Mouse (Mus musculus): ENCODE measurements around the gene Gm20696.

Gm20696 gene

DNA sequence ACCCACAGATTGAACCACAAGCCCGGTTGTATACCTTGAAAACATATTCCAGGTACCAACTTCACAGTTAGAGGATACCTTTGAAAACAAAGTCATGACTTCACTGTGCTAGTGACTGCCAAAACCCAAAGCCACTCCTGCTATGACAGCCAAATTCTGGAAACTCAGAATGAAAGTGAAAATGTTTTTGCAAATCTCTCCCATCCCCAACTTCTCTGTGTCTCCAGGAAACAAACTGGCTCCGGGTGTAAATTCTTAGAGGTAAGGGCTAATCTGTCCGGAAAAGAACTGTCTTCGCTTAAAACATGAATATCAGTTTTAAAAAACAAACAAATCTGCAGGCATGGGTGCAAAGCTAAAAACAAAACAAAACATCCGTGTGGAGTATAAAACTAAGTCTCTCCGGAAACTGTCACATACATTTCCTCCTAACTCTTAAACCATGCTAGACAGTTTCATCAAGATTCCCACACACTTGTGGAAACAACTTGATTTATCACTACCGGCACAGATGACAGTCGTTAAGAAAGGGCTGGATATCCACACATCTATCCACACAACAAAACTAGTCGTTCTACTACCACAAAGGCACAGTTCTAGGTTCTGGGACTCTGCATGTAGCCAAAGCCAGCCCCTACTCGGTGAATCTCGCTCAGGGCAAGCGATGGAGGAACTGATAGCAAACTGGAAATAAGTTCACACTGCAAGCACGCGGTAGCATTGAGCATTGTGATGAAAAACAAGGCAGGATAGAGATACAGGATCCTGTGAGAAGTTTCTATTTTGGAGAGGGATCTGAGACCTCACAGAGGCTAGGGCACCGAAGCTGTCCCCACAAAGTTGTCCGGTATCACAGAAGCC lies 910 bp downstream of the Gm20696 start:
- no peak for DNase-seq (ENCODE audit: low spot score in 2 of 2)

DNA sequence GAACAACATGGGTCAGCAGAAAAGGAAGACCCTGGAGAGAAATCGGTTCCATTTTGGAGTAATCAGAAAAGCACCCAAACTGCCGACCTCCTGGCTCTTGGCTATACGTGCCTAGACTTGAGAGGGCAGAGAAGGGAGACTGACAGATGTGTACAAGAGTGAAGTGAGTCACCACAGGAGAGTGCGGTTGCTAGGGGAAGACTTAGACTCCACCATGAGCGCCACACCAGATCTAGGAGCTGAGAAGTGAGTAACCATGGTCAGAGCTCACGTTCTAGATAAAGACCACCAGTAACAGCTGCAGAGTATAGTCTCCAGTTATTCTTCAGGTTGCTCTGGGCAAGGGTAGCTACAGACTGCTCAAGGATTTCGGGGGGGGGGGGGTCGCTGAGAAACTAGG lies 3.4 kb downstream of the Gm20696 start:
- no peak for DNase-seq (ENCODE audit: low spot score in 2 of 2)

DNA sequence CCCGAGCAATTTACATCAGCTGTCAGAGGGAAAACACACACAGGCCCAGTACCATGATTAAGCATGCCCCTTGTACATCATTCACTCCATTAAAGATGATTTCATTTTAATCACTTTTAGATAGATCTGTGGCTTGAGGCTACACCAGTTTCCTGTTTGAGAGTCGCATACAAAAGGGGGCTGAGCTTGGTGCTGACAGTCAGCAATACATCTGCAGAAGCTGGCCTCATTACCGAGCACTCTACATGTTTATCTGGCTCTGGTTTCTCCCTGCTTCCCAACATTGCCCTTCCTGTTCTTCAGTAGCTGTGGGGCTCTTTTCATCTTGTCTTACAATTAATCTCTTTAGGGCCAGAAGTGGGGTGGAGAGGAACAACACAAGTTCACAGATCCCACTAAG lies 6.2 kb downstream of the Gm20696 start:
- no peak for DNase-seq (ENCODE audit: low spot score in 2 of 2)

DNA sequence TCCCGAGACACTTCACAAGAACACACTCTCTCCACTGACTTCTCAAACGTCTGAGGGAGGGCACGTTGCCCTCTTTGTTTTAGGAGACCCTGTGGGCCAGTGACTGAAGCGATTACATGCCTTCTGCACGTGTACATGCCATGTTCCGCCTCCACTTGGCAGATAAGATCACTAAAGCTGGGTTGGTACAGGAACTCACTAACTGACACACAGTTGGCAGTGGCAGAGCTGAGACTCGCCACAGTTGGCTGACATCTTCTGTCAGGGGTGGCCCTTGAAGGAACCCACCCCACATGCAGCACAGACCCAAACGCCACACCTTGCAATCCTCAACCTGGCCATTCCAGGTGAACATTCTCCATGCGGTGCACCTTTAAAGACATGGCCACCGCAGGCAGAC lies 8.0 kb downstream of the Gm20696 start:
- no peak for DNase-seq (ENCODE audit: low spot score in 2 of 2)

DNA sequence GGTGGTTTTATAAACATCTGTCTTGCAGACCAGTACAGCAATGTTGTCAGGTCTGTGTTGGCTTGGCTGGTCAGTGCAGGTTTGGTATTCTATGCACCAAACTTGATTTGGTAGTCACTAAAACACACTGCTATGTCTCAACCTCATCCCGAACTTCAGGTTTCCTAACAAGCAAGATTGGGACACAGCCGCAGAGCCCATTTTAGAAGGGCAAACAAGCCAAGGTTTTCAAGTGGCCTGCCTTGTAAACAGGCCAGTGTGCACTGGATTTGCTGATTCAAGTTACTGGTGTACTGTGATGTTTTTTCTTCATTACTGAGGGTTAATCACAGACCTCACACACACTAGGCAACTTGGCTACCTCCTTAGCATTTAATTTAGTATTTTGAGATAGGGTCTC lies 10.5 kb downstream of the Gm20696 start:
- no peak for DNase-seq (ENCODE audit: low spot score in 2 of 2)

DNA sequence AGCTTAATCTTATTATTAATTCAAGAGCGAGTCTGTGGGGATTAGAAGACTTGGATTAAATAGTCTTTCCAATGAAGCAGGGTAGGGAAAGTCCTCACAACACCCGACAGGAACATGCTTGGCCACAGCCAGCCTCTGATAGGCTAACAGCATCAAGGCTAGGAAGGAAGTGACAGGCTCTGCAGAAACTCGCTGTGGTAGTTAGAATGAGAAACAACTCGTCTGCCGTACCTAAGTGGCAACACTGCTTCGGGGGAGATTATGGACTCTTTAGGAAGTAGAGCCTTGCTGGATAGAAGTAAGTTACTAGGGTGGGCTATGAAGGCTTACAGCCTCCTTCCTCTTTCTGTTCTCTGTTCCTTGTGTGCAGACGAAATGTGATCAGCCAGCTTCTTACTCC lies 11.1 kb downstream of the Gm20696 start:
- DNase-seq (ENCODE audit: low spot score in 2 of 2) = no peak

DNA sequence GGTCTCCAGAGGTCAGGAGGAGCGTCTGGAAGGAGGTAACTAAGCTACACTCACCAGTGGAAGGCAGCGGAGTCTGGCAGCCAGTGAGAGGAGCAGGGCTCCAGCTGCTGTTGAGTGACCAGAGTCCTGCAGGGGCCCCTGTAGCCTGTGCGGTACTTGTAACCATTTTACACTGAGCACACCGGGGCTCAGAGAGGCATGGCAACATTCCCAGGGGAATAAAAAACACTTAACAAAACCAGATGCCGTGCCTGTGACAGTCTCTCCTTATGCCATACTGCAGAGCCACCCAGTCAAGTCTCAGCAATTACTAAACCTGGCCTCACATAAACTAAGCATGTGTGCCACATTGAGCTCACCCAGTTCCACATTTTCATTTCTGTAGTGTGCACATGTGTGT lies 12.3 kb downstream of the Gm20696 start:
- DNase-seq (ENCODE audit: low spot score in 2 of 2) = no peak

DNA sequence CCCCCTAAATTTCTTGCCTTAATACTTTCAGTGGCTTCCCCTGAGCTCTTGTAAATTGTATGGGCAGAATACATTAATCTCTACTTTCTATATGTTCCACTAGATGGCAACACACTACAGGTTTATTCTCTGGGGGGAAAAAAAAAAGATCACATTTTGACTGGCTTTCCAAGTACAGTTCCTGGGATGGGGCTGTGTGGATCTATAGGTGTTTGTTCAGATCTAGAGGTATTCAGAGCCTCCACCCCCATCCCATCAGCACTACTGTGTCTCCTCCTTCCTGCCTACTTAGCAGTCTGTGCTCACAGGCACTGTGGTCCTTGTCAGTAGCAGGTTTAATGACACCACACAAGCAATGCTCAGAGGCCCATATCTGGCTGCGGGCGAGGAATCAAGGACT lies 14.3 kb downstream of the Gm20696 start:
- no peak for DNase-seq (ENCODE audit: low spot score in 2 of 2)

DNA sequence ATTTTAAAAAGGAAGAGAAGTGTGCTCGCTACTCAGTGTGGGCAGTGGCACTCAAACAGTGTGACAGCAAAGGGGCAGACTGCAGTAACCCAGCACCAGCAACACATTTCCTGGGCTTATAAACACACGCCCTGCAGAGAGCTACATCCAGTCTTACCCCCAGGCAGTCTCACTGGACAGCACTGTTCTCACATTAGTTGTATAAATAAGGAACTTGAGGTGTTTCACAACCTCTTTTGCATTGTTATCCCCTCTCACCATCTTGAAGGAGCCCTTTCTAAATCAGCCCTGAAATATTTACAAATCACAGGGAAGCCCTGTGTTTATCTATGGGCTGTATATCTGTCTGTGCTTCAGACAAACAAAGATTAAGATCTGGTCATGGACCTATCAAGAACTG lies 17.3 kb downstream of the Gm20696 start:
- no peak for DNase-seq (ENCODE audit: low spot score in 2 of 2)

DNA sequence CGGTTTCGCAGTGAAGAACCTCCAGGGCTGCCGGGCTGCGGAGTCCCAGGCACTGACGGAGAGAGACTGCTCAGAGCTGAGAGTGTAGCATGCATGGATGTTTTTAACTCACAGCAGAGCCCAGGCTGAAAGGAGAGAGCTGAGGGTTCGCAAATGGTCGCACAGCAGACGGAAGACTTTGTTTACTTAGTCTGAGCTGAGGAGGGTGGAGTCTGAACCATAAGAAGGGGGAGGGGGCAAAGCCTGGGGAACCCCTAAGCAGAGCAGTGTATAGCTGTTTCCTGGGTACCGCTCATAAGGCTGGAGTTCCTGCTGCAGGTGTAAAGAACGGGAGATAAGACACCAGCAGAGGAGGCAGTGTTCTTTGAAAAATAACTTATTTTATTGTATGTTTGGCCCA lies 20.3 kb downstream of the Gm20696 start:
- no peak for DNase-seq (ENCODE audit: low spot score in 2 of 2)

DNA sequence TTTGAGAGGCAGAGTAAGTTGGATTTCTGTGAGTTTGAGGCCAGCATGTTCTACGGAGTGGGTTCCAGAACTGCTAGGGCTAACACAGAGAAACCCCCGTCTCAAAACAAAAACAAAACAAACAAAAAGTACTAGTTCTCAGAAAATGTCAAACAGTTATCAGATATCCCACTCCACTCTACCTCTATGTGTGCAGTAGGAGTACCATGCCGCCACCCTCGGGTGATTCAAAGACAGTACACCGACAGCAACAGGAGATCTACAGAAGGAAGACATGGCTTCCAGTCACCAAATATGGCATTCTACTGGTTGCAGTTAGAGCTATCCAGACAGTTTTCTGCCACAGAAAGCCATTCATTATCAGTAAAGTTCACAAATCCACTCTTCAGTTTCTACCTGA lies 21.7 kb downstream of the Gm20696 start:
- no peak for DNase-seq (ENCODE audit: low spot score in 2 of 2)

DNA sequence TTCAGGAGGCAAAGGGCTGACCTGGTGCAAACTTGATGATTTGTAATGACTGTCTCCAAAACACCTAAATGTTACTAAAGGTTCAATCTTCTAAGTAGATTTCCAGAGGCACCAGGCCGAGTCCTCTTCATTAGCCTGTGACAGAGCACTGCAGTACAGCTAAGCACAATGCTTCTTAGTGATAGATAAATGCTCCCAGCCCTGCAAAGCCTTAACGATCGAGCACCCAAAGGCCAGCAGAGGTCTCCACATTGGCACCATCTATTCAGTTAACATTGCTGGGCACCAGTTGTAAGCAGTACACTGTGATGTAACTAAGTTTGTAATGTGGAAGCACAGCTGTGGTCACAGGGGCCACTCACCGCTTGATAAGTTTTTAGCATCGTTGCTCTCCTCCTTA lies 22.2 kb downstream of the Gm20696 start:
- no peak for DNase-seq (ENCODE audit: low spot score in 2 of 2)

DNA sequence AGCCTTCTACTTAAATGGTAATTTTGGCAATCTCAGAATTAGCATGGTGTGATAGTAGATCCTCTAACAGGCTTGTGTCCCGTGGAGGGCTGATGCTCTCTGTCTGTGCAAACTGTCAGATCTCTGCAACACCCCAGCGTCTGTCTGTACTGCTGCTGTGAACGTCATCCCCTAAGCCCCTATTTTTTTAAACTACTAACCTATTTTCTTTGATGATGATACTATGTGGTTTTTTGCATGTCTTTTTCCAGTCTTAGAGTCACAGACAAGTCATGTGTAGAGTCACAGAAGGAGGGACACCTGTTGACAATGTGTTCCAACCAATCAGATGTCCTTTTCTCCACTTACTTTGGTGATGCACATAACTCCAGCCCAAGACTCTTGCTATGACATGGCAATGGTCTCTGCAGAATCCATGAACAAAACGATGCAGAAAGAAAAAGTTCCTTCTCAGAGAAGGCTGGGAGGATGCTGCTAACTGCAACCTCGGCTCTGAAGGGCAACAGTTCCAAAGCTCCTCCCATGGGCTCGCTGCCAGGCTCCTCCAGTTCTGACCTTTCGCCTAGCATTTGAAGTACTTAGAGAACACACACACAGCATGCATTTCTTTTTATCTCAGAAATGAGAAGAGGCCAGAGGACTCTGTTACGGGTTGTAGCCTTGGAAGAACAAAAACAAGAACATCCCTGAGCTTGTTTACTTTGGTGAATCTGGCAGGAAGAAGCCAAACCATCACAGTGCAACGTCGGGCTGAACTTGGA lies 23.0 kb downstream of the Gm20696 start:
- DNase-seq (ENCODE audit: low spot score in 2 of 2) = no peak

DNA sequence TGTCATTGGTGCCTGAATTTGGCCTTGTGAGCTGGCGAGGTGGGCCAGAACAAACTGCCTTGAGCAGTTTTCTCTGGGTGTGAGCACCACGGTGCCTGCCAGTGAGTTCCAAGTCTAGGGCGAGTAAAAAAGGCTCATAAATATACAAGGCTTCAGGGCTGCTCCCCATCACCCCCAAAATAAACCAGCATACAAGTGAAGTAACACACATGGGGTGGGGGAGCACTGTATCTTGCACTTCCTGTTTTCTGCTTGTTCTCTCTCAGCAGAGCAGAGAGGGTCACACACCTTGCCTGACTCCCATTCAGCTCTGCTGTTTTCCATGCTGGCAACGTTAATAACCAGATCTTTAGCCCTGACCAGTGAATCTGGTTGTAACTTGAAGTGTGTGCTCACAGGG lies 29.1 kb downstream of the Gm20696 start:
- no peak for DNase-seq (ENCODE audit: low spot score in 2 of 2)

DNA sequence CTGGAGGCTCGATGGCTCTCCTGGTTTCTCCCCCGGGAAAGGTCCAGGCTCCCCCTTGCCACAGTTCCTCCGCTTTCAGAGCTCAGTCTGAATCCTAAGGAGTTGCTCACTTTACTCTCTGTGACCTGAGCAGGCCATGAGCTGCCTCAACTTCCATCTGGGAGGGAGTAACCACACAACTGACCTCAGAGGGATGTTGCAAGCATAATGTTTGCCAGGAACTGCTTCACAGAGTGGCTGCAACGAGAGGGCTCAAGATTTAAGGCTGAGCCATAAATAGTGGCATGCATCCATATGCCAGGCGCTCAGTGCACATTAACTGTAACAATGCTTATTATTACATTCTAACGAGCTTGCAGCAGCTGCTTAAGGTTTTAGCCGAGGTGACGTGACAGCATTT lies 29.8 kb downstream of the Gm20696 start:
- no peak for DNase-seq (ENCODE audit: low spot score in 2 of 2)

DNA sequence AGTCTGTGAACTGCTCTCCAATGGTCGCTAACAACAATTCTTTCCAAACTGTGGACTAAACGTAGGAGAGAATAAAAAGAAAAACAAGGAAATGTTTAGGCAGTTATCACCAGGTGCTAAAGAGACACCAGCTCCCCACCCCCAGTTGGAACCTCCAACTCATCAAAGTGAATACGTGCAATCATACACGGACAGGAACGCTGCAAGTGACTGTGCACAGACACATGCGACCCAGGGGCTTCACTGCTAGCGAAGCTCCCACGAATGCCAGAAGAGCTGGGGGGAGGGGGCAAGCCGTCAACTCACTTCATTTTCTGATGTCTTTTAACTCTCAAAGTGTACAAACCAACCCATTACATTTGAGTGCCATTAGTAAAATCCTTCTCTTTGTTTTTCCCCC lies 30.5 kb downstream of the Gm20696 start:
- DNase-seq (ENCODE audit: low spot score in 2 of 2) = no peak

DNA sequence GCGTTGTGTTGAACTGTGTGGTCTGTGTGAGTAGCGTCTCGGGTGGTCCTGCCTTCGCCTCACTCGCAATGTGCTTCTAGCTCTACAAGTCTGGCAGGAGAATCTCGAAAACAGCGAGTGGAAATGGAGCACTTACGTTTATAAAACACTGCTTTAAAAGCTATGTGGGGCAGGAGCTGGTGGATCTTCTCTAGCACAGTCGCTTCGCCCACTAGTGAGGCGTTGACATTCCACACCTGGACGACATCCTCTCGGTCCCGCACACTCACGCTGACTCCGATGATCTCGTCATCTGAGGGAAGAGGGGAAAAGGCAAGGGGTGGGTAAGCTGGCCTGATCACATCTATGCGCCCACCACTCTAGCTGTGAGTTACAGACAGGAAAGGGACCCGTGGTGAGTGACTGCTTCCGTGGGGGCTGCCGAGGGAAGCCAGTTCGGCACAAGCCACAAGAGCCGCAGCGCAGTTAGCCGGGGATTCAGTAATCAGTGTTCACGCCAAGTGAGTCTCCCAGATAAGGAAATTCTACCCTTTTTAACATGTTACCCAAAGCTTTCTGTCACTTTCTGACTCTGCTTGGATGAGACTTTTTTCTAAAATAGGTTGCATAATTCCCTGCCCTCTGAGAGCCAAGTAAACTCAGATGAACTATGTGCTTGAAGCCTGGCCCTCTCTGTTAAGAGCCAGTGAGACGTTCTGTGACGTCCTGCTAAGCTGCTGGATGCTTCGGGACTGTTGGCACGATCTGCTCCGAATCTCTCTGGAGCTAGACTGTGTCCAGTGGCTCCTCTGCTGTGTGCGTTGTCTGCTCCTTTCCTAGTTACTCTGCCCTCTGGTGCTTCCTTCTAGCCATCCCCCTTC lies 34.2 kb downstream of the Gm20696 start:
- no peak for DNase-seq (ENCODE audit: low spot score in 2 of 2)

DNA sequence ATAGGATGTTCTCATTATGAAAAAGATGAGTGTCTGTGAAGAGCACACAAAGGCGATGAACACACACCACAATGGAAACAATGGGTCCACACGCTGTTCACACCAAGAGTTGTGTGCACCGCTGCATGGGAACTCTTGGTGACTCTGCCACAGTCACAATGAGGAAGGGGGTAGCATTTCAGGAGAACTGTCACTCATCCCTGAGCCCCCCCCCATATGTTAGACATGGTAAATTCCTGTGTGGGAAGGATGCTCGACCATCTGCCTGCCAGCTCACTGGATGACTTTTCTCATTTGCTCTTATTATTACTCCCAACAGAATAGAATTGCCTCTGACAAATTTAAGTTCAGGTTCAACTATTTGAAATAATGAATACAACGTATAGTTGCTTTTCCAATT lies 35.0 kb downstream of the Gm20696 start:
- DNase-seq (ENCODE audit: low spot score in 2 of 2) = no peak

DNA sequence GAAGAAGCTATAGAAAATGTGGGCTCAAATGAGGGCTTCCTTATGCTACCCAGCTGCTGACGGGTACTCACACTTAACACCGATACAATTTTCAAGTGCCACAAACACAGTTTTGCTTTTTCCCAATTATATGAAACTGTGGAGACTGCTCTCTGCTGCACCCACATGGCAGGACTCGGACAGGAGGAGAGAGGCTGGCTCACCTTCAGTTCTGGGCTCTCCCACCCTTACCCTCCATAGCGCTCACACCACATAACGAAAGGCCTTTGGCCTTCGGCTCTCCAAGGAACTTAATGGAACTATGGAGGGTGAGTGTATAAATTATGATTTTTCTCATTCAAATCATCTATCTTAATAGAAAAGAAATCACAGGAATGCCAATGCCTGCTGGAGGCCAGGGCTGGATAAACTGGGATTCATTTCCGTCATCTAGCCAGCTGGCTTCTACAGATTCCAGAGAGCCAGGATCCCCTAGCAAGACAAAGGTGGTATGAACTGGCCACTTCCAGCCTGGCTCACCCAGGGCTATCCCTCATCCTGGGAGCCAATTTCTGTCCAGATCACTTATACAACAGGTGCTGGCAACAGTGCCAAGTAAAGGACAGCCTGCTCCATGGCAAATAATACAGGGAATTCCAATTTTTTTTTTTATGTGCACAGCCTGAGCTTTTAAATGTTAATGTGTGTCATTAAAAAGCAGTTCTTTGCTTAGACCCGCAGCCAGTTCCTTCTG lies 36.7 kb downstream of the Gm20696 start:
- no peak for DNase-seq (ENCODE audit: low spot score in 2 of 2)

DNA sequence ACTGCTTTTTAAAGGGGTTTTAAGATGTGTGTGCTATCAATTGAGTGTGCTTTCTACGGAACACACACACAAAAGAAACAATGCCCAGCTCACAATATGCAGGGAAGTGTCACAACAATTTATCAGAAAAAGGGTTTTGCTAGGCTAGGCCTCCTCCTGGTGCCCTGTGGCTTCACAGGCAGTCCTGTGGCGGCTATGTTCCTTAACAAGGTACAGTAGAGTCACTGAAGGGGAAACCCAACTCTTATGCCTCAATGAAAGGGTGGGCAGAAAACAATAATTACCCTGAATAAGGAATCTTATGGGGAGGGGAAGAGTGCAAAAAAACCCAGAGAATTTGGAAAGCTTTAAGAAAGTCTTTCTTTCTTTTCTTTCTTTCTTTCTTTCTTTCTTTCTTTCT lies 40.2 kb downstream of the Gm20696 start:
- no peak for DNase-seq (ENCODE audit: low spot score in 2 of 2)

DNA sequence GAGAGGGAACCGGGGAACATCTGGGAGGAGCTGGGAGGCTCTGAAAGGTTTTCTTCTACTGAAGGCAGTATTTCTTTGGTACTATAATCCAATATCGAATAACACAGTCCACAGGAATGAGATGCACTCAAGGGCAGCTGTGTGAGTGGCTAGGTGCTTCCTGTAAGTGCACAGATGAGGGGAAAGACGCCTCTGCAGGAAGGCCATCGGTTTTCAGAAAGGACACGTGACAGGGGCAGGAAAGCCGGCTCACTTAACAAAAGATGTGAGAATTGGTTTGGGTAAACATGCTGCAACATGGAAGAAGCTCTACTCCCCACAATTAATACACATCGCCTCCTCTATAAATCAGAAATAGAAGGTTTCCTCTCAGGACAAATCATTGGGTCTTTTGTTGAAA lies 40.8 kb downstream of the Gm20696 start:
- DNase-seq (ENCODE audit: low spot score in 2 of 2) = no peak

DNA sequence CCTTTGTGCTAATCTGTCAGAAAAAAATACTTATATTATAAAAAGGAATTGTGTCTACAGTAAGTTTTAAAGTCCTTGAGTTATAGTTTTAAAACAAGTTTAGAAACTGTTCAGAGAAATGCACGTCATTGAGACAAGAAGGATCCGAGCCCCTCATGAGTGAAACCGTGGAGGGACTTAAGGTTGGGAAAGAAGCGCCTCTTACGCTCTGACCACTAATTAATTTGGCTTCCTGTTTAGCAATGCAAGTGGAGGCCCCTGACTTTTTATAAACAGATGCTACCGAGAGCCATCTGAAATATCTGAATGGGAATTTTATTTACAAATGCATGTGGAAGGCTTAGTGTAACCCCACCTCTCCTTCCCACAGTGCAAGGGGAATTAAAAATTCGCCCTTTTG lies 41.3 kb downstream of the Gm20696 start:
- DNase-seq (ENCODE audit: low spot score in 2 of 2) = no peak
